ENCODE assay signal across 13 mouse cellular contexts in the genomic region with DNA sequence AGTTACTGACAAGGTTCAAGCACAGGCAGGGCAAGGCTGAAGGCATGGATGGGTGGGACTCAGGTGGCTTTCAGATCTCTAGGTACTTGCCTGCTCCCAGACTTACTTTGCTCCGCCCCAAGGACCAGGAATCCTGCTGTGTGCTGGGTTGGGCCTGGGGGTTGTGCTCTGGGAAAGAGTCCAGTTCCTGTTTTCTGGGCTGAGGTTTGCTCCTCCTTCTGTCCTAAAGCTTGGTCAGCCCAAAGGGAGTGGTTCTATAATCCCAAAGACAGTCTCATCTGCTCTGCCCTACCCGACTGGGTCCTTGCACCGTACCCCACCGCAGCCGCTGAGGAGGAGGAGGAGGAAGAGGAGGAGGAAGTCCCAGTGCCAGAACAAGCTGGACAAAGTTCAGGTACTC. TPM values are rescaled to one million over a fixed set of nuclear protein-coding genes. Genes with fewer than 3 reads are reported as not detected.
DNase-seq lines count a peak whose midpoint lies in the region; ATAC-seq and TF ChIP-seq lines count a peak whose summit lies in the region.
"Had no signal": no experiment of that assay in that cellular context is flagged by ENCODE, and none has a peak within 500 bp of the region (broad histone marks: within the 10 kb centered on the region; RNA-seq: fewer than 3 reads in every experiment).

A gene (plus strand): TSS at position 221 of the 400 bp plus-strand sequence.

- no peaks in the 10 kb centered on the region for H3K79me2 ChIP-seq in macrophage (ENCODE audit: inconsistent target)

- H3K4me2 ChIP-seq in kidney, embryonic 15.5 days: peak within 1 kb of the TSS; percentile 54
- H3K4me2 ChIP-seq: liver, embryonic 13.5 days had no signal

- TF ChIP-seq CTCF in E14TG2a.4 (conservative IDR thresholded peaks at IDR 0.05; ENCODE audit: low read length): no peak

- H3K27ac ChIP-seq in kidney, embryonic 15.5 days: peak within 1 kb of the TSS; percentile 88
- no peak within 1 kb of the TSS for H3K27ac ChIP-seq in macrophage
- H3K27ac ChIP-seq: liver, embryonic 13.5 days had no signal

- H3K36me3 ChIP-seq in kidney, embryonic 15.5 days: no peaks in the 10 kb centered on the region
- H3K36me3 ChIP-seq in E14TG2a.4 (ENCODE audit: insufficient read depth, low read length) (no peaks in the 10 kb centered on the region), macrophage (ENCODE audit: inconsistent target) (no peaks in the 10 kb centered on the region)
- H3K36me3 ChIP-seq: liver, embryonic 13.5 days had no signal

- no peaks in the 10 kb centered on the region for H3K9me3 ChIP-seq in kidney, embryonic 15.5 days (replicated peaks)
- peaks cover 36% of the 10 kb centered on the region for H3K9me3 ChIP-seq in E14TG2a.4 (ENCODE audit: low read length)
- H3K9me3 ChIP-seq: liver, embryonic 13.5 days had no signal

- peaks cover 16% of the 10 kb centered on the region for H3K4me1 ChIP-seq in kidney, embryonic 15.5 days
- H3K4me1 ChIP-seq in E14TG2a.4 (replicated peaks; ENCODE audit: low read depth, low read length): peaks cover 20% of the 10 kb centered on the region
- H3K4me1 ChIP-seq: liver, embryonic 13.5 days had no signal

- 64% methylated on average over 5 of the region's 5 CpGs for WGBS in kidney, embryonic 15.5 days
- 71% methylated on average over 5 of the region's 5 CpGs for WGBS in macrophage (ENCODE audit: missing documents)

- H3K27me3 ChIP-seq in kidney, embryonic 15.5 days: no peaks in the 10 kb centered on the region
- H3K27me3 ChIP-seq in E14TG2a.4 (ENCODE audit: insufficient read depth, low read length): no peaks in the 10 kb centered on the region
- H3K27me3 ChIP-seq: liver, embryonic 13.5 days had no signal

- ATAC-seq in kidney, embryonic 15.5 days (replicated peaks; ENCODE audit: low FRiP score): peak; percentile 58

- no peak for DNase-seq in kidney, adult 9 months
- DNase-seq in adipocyte (ENCODE audit: low spot score): peak; percentile 73
- no peak for DNase-seq in right cerebral cortex, postnatal 36 days (ENCODE audit: low spot score in 2 of 2)
- DNase-seq in urinary bladder, postnatal 14 days (ENCODE audit: low spot score): no peak
- DNase-seq in right cerebral cortex, postnatal 25 days: no peak
- DNase-seq: adrenal gland, adult 8-10 months; cerebellum, adult 8-10 months; liver, embryonic 13.5 days; retina, postnatal 1 day; thymus, adult 18-20 months had no signal

- H3K4me3 ChIP-seq in kidney, embryonic 15.5 days (replicated peaks): peak within 1 kb of the TSS; percentile 29
- H3K4me3 ChIP-seq in E14TG2a.4 (replicated peaks; ENCODE audit: low read length): peak within 1 kb of the TSS; percentile 37; the same call in 1 of the 2 replicates
- no peak within 1 kb of the TSS; the same call in 1 of the 2 replicates for H3K4me3 ChIP-seq in macrophage (ENCODE audit: inconsistent target)
- H3K4me3 ChIP-seq: liver, embryonic 13.5 days had no signal

- no peak within 1 kb of the TSS for H3K9ac ChIP-seq in kidney, embryonic 15.5 days
- H3K9ac ChIP-seq: liver, embryonic 13.5 days had no signal

RNA-seq across cellular contexts. Expression of the gene that starts here (rescaled TPM):
- polyA plus RNA-seq in kidney, embryonic 15.5 days (2015; fragmentation: Nextera tagmentation; extraction: Ambion mirVana): 5.8 and 6.5 TPM in 2 replicates
- total RNA-seq in macrophage (2018; cell fraction: chromatin; rRNA removed): 10 to 100 TPM in 19 of 26 experiments, 1 to 10 TPM in 7; 1.7 to 70.8 (median 12.5) TPM
- 10 to 100 TPM in 25 of 26 experiments, 1 to 10 TPM in 1; 10.0 to 56.7 (median 21.5) TPM for total RNA-seq in macrophage (2018; cell fraction: cytosol; rRNA removed)
- total RNA-seq in macrophage (2018; cell fraction: nucleus; rRNA removed): 10 to 100 TPM in 25 of 26 experiments, 1 to 10 TPM in 1; 9.4 to 81.2 (median 27.4) TPM
- 5.3 to 10.9 TPM (median 10.7 TPM) in 3 replicates for polyA plus RNA-seq in macrophage (2018)
